Mouse (Mus musculus) MEL (cell line): ENCODE measurements around the gene Cldn3. TPM values are rescaled to one million over a fixed set of nuclear protein-coding genes. Genes with fewer than 3 reads are reported as not detected.

Experiments used
- DNase-seq: peaks from one replicate; pipeline ENCODE4 v3.0.0; 2011; ENCODE audit warnings: low read depth, low spot score
- H3K27ac ChIP-seq: 2 replicates; pipeline ENCODE4 v1.5.1; 2012; ENCODE audit warnings: low read depth, mild to moderate bottlenecking, control low read depth, low read length, moderate library complexity; ENCODE audit not compliant: control insufficient read depth
- H3K27me3 ChIP-seq, 2 experiments: fragments of 150-350 bp in 1 of 2; sonication (generic) in 1 of 2; 2 replicates each; pipeline ENCODE4 v1.6.1; 2012; ENCODE audit warnings: low read length in 2 of 2, mild to moderate bottlenecking in 2 of 2, improper control_type of control experiment in 1 of 2, moderate library complexity in 1 of 2; ENCODE audit not compliant: insufficient read depth in 2 of 2, control insufficient read depth in 1 of 2
- H3K36me3 ChIP-seq, 2 experiments: 2 replicates each; pipeline ENCODE4 v1.6.1; 2012 to 2014; ENCODE audit warnings: low read length in 2 of 2, improper control_type of control experiment in 1 of 2, inconsistent platforms in 1 of 2, mild to moderate bottlenecking in 1 of 2; ENCODE audit not compliant: insufficient read depth in 2 of 2, control insufficient read depth in 1 of 2
- H3K4me1 ChIP-seq, 2 experiments: fragments of 150-350 bp in 1 of 2; sonication (generic) in 1 of 2; 2 replicates each; pipeline ENCODE4 v1.6.1; 2012; ENCODE audit warnings: low read length in 2 of 2, improper control_type of control experiment in 1 of 2, mild to moderate bottlenecking in 1 of 2; ENCODE audit not compliant: insufficient read depth in 2 of 2, control insufficient read depth in 1 of 2
- H3K4me3 ChIP-seq, 2 experiments: fragments of 150-350 bp in 1 of 2; sonication (generic) in 1 of 2; 2 replicates each; pipeline ENCODE4 v1.5.1; 2012; ENCODE audit warnings: low read depth in 2 of 2, low read length in 2 of 2, mild to moderate bottlenecking in 2 of 2, moderate library complexity in 2 of 2, control low read depth in 1 of 2, improper control_type of control experiment in 1 of 2; ENCODE audit not compliant: control insufficient read depth in 1 of 2, insufficient read depth in 1 of 2
- H3K79me2 ChIP-seq: 2 replicates; pipeline ENCODE4 v1.6.1; 2012; ENCODE audit warnings: mild to moderate bottlenecking, low read length, moderate library complexity; ENCODE audit not compliant: control insufficient read depth, poor library complexity, insufficient read depth
- H3K9ac ChIP-seq: 2 replicates; pipeline ENCODE4 v1.6.1; 2012; ENCODE audit warnings: low read depth, mild to moderate bottlenecking, control low read depth, low read length, moderate library complexity; ENCODE audit not compliant: control insufficient read depth, poor library complexity, severe bottlenecking
- H3K9me3 ChIP-seq: fragments of 150-350 bp; sonication (generic); replicated peaks from 2 replicates; pipeline ENCODE4 v1.6.1; 2012; ENCODE audit warnings: mild to moderate bottlenecking, low read length, improper control_type of control experiment, moderate library complexity; ENCODE audit not compliant: insufficient read depth
- BHLHE40 ChIP-seq: IDR thresholded peaks from 2 replicates; pipeline ENCODE4 v1.6.1; 2012; ENCODE audit warnings: low read depth, mild to moderate bottlenecking, inconsistent platforms, low read length, improper control_type of control experiment, borderline replicate concordance
- CTCF ChIP-seq, 3 experiments: IDR thresholded peaks in 2 of 3; conservative IDR thresholded peaks in 1 of 3; 2 replicates each; pipeline ENCODE4 v1.5.1; 2011 to 2012; ENCODE audit warnings: low read length in 3 of 3, low read depth in 2 of 3, mild to moderate bottlenecking in 2 of 3, improper control_type of control experiment in 1 of 3, inconsistent platforms in 1 of 3, mixed read lengths in 1 of 3, moderate library complexity in 1 of 3; ENCODE audit not compliant: control insufficient read depth in 1 of 3, insufficient read depth in 1 of 3, poor library complexity in 1 of 3, severe bottlenecking in 1 of 3
- ELF1 ChIP-seq: IDR thresholded peaks from 2 replicates; pipeline ENCODE4 v1.6.1; 2014; ENCODE audit warnings: low read depth, mild to moderate bottlenecking, inconsistent platforms, low read length, improper control_type of control experiment, moderate library complexity
- GABPA ChIP-seq: IDR thresholded peaks from 2 replicates; pipeline ENCODE4 v1.6.1; 2012; ENCODE audit warnings: low read depth, mild to moderate bottlenecking, inconsistent platforms, low read length, improper control_type of control experiment, moderate library complexity
- MAFK ChIP-seq: IDR thresholded peaks from 2 replicates; pipeline ENCODE4 v1.6.1; 2011; ENCODE audit warnings: low read depth, mild to moderate bottlenecking, low read length, improper control_type of control experiment, borderline replicate concordance
- MAX ChIP-seq: IDR thresholded peaks from 2 replicates; pipeline ENCODE4 v1.6.1; 2011; ENCODE audit warnings: low read length, improper control_type of control experiment
- MAZ ChIP-seq: IDR thresholded peaks from 2 replicates; pipeline ENCODE4 v1.6.1; 2012; ENCODE audit warnings: low read depth, mild to moderate bottlenecking, inconsistent platforms, low read length, improper control_type of control experiment
- MYB ChIP-seq: IDR thresholded peaks from 2 replicates; pipeline ENCODE4 v1.6.1; 2011; ENCODE audit warnings: mild to moderate bottlenecking, low read depth, low read length, improper control_type of control experiment
- MYC ChIP-seq: IDR thresholded peaks from 2 replicates; pipeline ENCODE4 v1.6.1; 2011; ENCODE audit warnings: low read depth, mild to moderate bottlenecking, low read length, improper control_type of control experiment, moderate library complexity
- NELFE ChIP-seq: IDR thresholded peaks from 2 replicates; pipeline ENCODE4 v1.6.1; 2011; ENCODE audit warnings: low read depth, low read length, improper control_type of control experiment
- POLR2A ChIP-seq, 2 experiments: IDR thresholded peaks; 2 replicates each; pipeline ENCODE4 v1.6.1; 2011 to 2012; ENCODE audit warnings: low read length in 2 of 2, mild to moderate bottlenecking in 2 of 2, control low read depth in 1 of 2, improper control_type of control experiment in 1 of 2, low read depth in 1 of 2, moderate library complexity in 1 of 2; ENCODE audit not compliant: control insufficient read depth in 1 of 2, insufficient read depth in 1 of 2, poor library complexity in 1 of 2
- TAL1 ChIP-seq: IDR thresholded peaks from 2 replicates; pipeline ENCODE4 v1.6.1; 2012; ENCODE audit warnings: mild to moderate bottlenecking, inconsistent platforms, low read length, moderate library complexity, mixed read lengths
- TBP ChIP-seq: IDR thresholded peaks from 2 replicates; pipeline ENCODE4 v1.8.0; 2011; ENCODE audit warnings: low read depth, low read length, improper control_type of control experiment
- TCF12 ChIP-seq: IDR thresholded peaks from 2 replicates; pipeline ENCODE4 v1.6.1; 2014; ENCODE audit warnings: low read depth, mild to moderate bottlenecking, inconsistent platforms, low read length, improper control_type of control experiment, moderate library complexity
- USF2 ChIP-seq, 2 experiments: IDR thresholded peaks; 2 replicates each; pipeline ENCODE4 v1.6.1; 2011 to 2012; ENCODE audit warnings: improper control_type of control experiment in 2 of 2, low read length in 2 of 2, borderline replicate concordance in 1 of 2, inconsistent platforms in 1 of 2, low read depth in 1 of 2, mild to moderate bottlenecking in 1 of 2; ENCODE audit not compliant: insufficient read depth in 1 of 2
- ZC3H11A ChIP-seq: IDR thresholded peaks from 2 replicates; pipeline ENCODE4 v1.6.1; 2012; ENCODE audit warnings: low read depth, mild to moderate bottlenecking, inconsistent platforms, low read length, improper control_type of control experiment
- ZKSCAN1 ChIP-seq: IDR thresholded peaks from 2 replicates; pipeline ENCODE4 v1.6.1; 2012; ENCODE audit warnings: low read depth, mild to moderate bottlenecking, inconsistent platforms, low read length, improper control_type of control experiment, moderate library complexity
- ZNF384 ChIP-seq: IDR thresholded peaks from 2 replicates; pipeline ENCODE4 v1.6.1; 2012; ENCODE audit warnings: low read depth, mild to moderate bottlenecking, inconsistent platforms, low read length, improper control_type of control experiment
- polyA plus RNA-seq, 2 experiments: library from polyadenylated mRNA; stranded (reverse) in 1 of 2; unstranded in 1 of 2; fragments of >175 nt in 1 of 2; fragments of >200 nt in 1 of 2; gene quantifications; 2 replicates each; pipeline versions ENCODE4 v1.2.1 to v1.2.4; 2012; ENCODE audit warnings: low replicate concordance in 2 of 2, low read depth in 1 of 2; ENCODE audit not compliant: insufficient read length in 2 of 2, insufficient read depth in 1 of 2, missing spikeins in 1 of 2
- total RNA-seq: library from RNA; depleted of rRNA; stranded (reverse); fragments of 300-350 nt; gene quantifications from 2 replicates; pipeline ENCODE4 v1.2.3, GENCODE M21; 2012

Cldn3 gene
- total and polyA plus RNA-seq, 3 experiments, result 1.1 TPM; not detected in 2

- H3K9ac ChIP-seq, result no peak overlapping the region
- TF ChIP-seq MYB, result no peak
- no peak for TF ChIP-seq TBP
- no peak for TF ChIP-seq NELFE
- H3K4me1 ChIP-seq, result peaks cover 3 to 13% of the 10 kb centered on the region in 2 experiments; a peak in 1 of 4 replicates
- H3K27ac ChIP-seq, result no peak overlapping the region
- no peaks in the 10 kb centered on the region for H3K9me3 ChIP-seq
- H3K27me3 ChIP-seq, result peaks cover 9 to 21% of the 10 kb centered on the region in 2 experiments
- no peak for DNase-seq
- peaks cover 0 to 2% of the 10 kb centered on the region in 2 experiments; a peak in 2 of 4 replicates for H3K36me3 ChIP-seq
- H3K79me2 ChIP-seq, result no peaks in the 10 kb centered on the region
- no peak overlapping the region for H3K4me3 ChIP-seq
Observed at GRCm38 (mm10) chr5:134983771-134984170, 2.2 kb upstream of the Cldn3 start.

GRCm38 (mm10) chr5:134986298-134987268 lies 569 bp downstream of the Cldn3 start:
- Histone ChIP-seq H3K4me3 (no peak overlapping the region), H3K79me2 (no peaks in the 10 kb centered on the region), H3K9me3 (no peaks in the 10 kb centered on the region), H3K4me1 (0 out of 4 replicates have a peak, but pooled peaks cover 0 to 6% of the 10 kb centered on the region in 2 experiments), H3K9ac (no peak overlapping the region), H3K27ac (no peak overlapping the region), H3K36me3 (no peaks in the 10 kb centered on the region), H3K27me3 (peaks cover 9 to 23% of the 10 kb centered on the region in 2 experiments)
- DNase-seq, result no peak
- no peak for TF ChIP-seq MAZ
- TF ChIP-seq ZKSCAN1, result no peak
- TF ChIP-seq MAX, result no peak
- TF ChIP-seq ELF1, result no peak
- peak in 1 of 2 experiments; percentile 38; a peak in 1 of 4 replicates for TF ChIP-seq POLR2A (IDR thresholded peaks at IDR 0.05; ENCODE audit: control insufficient read depth in 1 of 2, insufficient read depth in 1 of 2, low read depth in 1 of 2, low read length in 2 of 2, poor library complexity in 1 of 2)
- TF ChIP-seq USF2 (IDR thresholded peaks at IDR 0.05; ENCODE audit: borderline replicate concordance in 1 of 2, insufficient read depth in 1 of 2, low read depth in 1 of 2, low read length in 2 of 2), result no peak
- no peak for TF ChIP-seq TCF12
- no peak for TF ChIP-seq MAFK
- TF ChIP-seq ZNF384, result no peak
- peak in 2 of 3 experiments; percentile 1 to 19; a peak in 3 of 6 replicates for TF ChIP-seq CTCF (IDR thresholded peaks at IDR 0.05 in 2 of 3, conservative IDR thresholded peaks at IDR 0.05 in 1 of 3; ENCODE audit: control insufficient read depth in 1 of 3, insufficient read depth in 1 of 3, low read depth in 2 of 3, low read length in 3 of 3, poor library complexity in 1 of 3, severe bottlenecking in 1 of 3)
- no peak for TF ChIP-seq GABPA
- TF ChIP-seq MYB, result no peak
- no peak for TF ChIP-seq MYC
- no peak for TF ChIP-seq TAL1
- no peak for TF ChIP-seq ZC3H11A
- no peak for TF ChIP-seq BHLHE40
